Mouse (Mus musculus): ENCODE measurements around the gene Cmss1. TPM values are rescaled to one million over a fixed set of nuclear protein-coding genes. Genes with fewer than 3 reads are reported as not detected.

The Cmss1 gene
- total and polyA plus RNA-seq, 2 experiments from 2014 or later = 14.7 to 43.4 TPM

- 74% methylated on average over 10 of the region's 10 CpGs for WGBS
- no peaks in the 10 kb centered on the region for H3K4me1 ChIP-seq (ENCODE audit: insufficient read depth, low read length)
- DNase-seq (ENCODE audit: low spot score) (no peak), ATAC-seq (ENCODE audit: low FRiP score) (no peak)
- no peak for TF ChIP-seq CTCF (IDR thresholded peaks at IDR 0.05)
- no peaks in the 10 kb centered on the region for H3K36me3 ChIP-seq (ENCODE audit: insufficient read depth, low read length)
- H3K9me3 ChIP-seq (ENCODE audit: low read length) = no peaks in the 10 kb centered on the region
- no peak overlapping the region for H3K4me3 ChIP-seq (ENCODE audit: low read depth, low read length)
- H3K27ac ChIP-seq (ENCODE audit: low read depth, low read length) = no peak overlapping the region
- H3K4me2 ChIP-seq (ENCODE audit: low read depth, low read length, poor library complexity, severe bottlenecking) = no peak overlapping the region
- no peak overlapping the region for H3K9ac ChIP-seq (replicated peaks; ENCODE audit: low read length, poor library complexity, severe bottlenecking)
- H3K27me3 ChIP-seq (ENCODE audit: insufficient read depth, low read length) = no peaks in the 10 kb centered on the region
Measured at GRCm38 (mm10) chr16:57426680-57427079, 180.0 kb downstream of the Cmss1 start.

DNA sequence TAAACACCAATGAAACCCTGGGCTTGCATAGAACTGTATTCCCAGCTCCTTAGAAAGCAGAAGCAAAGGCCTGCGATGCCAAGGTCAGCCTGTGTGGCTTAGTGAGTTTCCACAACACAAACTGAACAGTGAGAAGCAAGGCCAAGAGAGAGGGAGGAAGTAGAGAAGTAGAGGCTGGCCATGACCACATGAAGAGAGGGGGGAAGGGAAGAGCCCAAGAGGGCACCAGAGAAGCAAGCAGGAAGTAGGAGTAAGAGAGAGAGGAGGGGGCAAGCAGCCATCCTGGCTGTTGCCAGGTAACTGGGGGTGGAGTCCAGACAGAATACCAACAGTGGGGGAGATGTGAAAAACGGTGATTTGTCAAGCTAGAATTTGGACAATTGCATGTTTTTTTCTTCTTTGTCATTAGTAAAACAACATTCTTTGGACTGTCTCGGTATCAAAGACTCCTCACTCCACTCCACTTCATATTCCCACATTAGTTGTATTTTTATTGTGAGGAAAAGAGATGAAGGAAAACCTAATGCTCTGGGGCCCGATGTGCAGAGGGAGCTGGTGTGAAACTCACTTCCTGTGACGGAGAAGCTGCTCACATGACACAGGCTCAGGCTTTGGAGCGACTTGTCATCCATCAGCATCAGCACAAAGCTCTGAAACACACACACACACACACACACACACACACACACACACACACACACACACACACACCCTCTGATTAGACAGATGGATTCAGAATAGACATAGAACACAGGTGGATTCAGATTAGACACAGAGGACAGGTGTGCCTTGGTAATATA is 183.5 kb downstream of the Cmss1 start:
- no peak for TF ChIP-seq CTCF (IDR thresholded peaks at IDR 0.05)
- Histone ChIP-seq H3K27ac (ENCODE audit: low read depth, low read length) (no peak overlapping the region), H3K36me3 (ENCODE audit: insufficient read depth, low read length) (no peaks in the 10 kb centered on the region), H3K4me2 (ENCODE audit: low read depth, low read length, poor library complexity, severe bottlenecking) (no peak overlapping the region), H3K9ac (replicated peaks; ENCODE audit: low read length, poor library complexity, severe bottlenecking) (no peak overlapping the region), H3K4me1 (ENCODE audit: insufficient read depth, low read length) (no peaks in the 10 kb centered on the region), H3K4me3 (ENCODE audit: low read depth, low read length) (no peak overlapping the region), H3K9me3 (ENCODE audit: low read length) (no peaks in the 10 kb centered on the region), H3K27me3 (ENCODE audit: insufficient read depth, low read length) (no peaks in the 10 kb centered on the region)
- ATAC-seq (ENCODE audit: low FRiP score) (no peak), DNase-seq (ENCODE audit: low spot score) (no peak)
- 63% methylated on average over 6 of the region's 6 CpGs for WGBS

GRCm38 (mm10) chr16:57421680-57422417 is 184.8 kb downstream of the Cmss1 start:
- Histone ChIP-seq H3K4me1 (ENCODE audit: insufficient read depth, low read length) (no peaks in the 10 kb centered on the region), H3K36me3 (ENCODE audit: insufficient read depth, low read length) (no peaks in the 10 kb centered on the region), H3K27me3 (ENCODE audit: insufficient read depth, low read length) (no peaks in the 10 kb centered on the region), H3K4me3 (ENCODE audit: low read depth, low read length) (no peak overlapping the region), H3K4me2 (ENCODE audit: low read depth, low read length, poor library complexity, severe bottlenecking) (no peak overlapping the region), H3K9ac (replicated peaks; ENCODE audit: low read length, poor library complexity, severe bottlenecking) (no peak overlapping the region), H3K9me3 (ENCODE audit: low read length) (no peaks in the 10 kb centered on the region), H3K27ac (ENCODE audit: low read depth, low read length) (no peak overlapping the region)
- DNase-seq (ENCODE audit: low spot score) = no peak
- WGBS = 83% methylated on average over 7 of the region's 7 CpGs
- no peak for TF ChIP-seq CTCF (IDR thresholded peaks at IDR 0.05)
- no peak for ATAC-seq (ENCODE audit: low FRiP score)

DNA sequence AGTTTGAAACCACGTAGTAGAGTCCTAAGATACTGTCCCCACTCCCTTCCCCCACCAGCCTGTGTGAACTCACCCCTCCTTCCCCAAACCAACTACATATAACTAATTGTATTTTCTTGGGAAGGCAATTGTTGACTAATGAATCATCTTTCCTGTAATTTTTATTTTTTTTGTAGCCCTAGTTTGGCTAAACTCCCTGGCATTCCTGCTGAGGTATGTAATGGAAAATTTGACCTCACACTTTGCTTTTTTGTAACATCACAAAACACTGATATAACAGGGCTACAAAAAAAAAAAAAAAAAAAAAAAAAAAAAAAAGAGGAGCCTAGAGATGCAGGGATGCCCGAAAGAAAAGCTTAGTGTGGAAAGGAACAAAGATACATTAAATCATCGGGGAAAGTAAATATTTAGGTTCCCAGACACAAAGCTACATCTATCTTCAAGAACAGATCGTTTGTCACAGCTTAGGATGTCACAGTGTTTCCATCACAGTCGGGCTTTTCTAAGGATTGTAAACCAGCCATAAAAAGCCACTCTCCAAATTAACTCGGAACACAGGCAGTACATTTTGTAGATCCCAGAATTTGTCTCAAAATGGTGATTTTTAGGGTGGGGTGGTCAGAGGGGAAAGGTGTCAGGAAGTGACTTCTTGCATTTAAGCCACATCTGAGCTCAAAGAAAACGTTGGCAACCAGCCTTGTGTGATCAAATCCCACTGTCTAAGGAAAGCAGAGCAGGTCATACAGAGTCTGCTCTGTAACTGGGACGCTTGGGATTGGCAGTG is 185.7 kb downstream of the Cmss1 start:
- WGBS = 67% methylated on average over 8 of the region's 8 CpGs
- ATAC-seq (ENCODE audit: low FRiP score) (no peak), DNase-seq (ENCODE audit: low spot score) (no peak)
- no peak for TF ChIP-seq CTCF (IDR thresholded peaks at IDR 0.05)
- no peaks in the 10 kb centered on the region for H3K4me1 ChIP-seq (ENCODE audit: insufficient read depth, low read length)
- H3K9me3 ChIP-seq (ENCODE audit: low read length) = no peaks in the 10 kb centered on the region
- H3K27ac ChIP-seq (ENCODE audit: low read depth, low read length) = no peak overlapping the region
- no peak overlapping the region for H3K4me2 ChIP-seq (ENCODE audit: low read depth, low read length, poor library complexity, severe bottlenecking)
- H3K9ac ChIP-seq (replicated peaks; ENCODE audit: low read length, poor library complexity, severe bottlenecking) = no peak overlapping the region
- H3K27me3 ChIP-seq (ENCODE audit: insufficient read depth, low read length) = no peaks in the 10 kb centered on the region
- H3K4me3 ChIP-seq (ENCODE audit: low read depth, low read length) = no peak overlapping the region
- no peaks in the 10 kb centered on the region for H3K36me3 ChIP-seq (ENCODE audit: insufficient read depth, low read length)

- H3K9ac ChIP-seq (replicated peaks; ENCODE audit: low read length, poor library complexity, severe bottlenecking) = no peak overlapping the region
- H3K9me3 ChIP-seq (ENCODE audit: low read length) = no peaks in the 10 kb centered on the region
- H3K36me3 ChIP-seq (ENCODE audit: insufficient read depth, low read length) = no peaks in the 10 kb centered on the region
- DNase-seq (ENCODE audit: low spot score) (no peak), ATAC-seq (ENCODE audit: low FRiP score) (no peak)
- H3K4me3 ChIP-seq (ENCODE audit: low read depth, low read length) = no peak overlapping the region
- H3K27ac ChIP-seq (ENCODE audit: low read depth, low read length) = no peak overlapping the region
- no peak overlapping the region for H3K4me2 ChIP-seq (ENCODE audit: low read depth, low read length, poor library complexity, severe bottlenecking)
- TF ChIP-seq CTCF (IDR thresholded peaks at IDR 0.05) = no peak
- H3K27me3 ChIP-seq (ENCODE audit: insufficient read depth, low read length) = no peaks in the 10 kb centered on the region
- no peaks in the 10 kb centered on the region for H3K4me1 ChIP-seq (ENCODE audit: insufficient read depth, low read length)
- WGBS = 91% methylated on average over 5 of the region's 5 CpGs
Measured at GRCm38 (mm10) chr16:57419881-57420280, 186.8 kb downstream of the Cmss1 start.

Data from midbrain, postnatal 0 days (tissue).